Mouse (Mus musculus): Measurements from ENCODE around the gene Mea1. TPM values are rescaled to one million over a fixed set of nuclear protein-coding genes. Genes with fewer than 3 reads are reported as not detected.

The Mea1 gene
- polyA plus RNA-seq, 1 experiment from 2014 or later = 119 TPM

DNA sequence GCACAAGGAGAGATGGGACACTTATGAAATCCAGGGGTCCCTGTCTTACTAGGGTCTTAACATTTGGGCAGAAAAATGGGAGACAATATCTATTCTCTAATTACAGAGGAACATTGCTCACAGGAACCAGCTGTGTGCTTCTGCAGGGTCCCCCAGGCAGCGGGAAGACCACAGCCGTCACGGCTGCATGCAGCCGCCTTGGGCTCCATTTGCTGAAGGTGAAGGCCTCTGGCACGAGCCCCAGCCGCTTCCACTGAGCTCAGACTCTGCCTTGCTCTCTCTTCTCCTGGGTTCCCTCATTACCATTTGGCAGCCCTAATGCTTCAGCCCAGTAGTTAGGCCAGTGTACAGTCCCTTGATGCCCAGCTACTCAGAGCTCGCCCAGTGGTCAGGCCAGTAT is 42.5 kb downstream of the Mea1 start:
- Histone ChIP-seq H3K4me2 (no peak overlapping the region), H3K27ac (ENCODE audit: low read depth, low read length) (no peak overlapping the region), H3K27me3 (replicated peaks; ENCODE audit: control insufficient read depth, insufficient read depth, low read length) (no peaks in the 10 kb centered on the region), H3K4me1 (replicated peaks; ENCODE audit: control insufficient read depth, insufficient read depth, low read length) (no peaks in the 10 kb centered on the region; the same call in 1 of the 2 replicates), H3K36me3 (ENCODE audit: control insufficient read depth, insufficient read depth, low read length) (peaks cover 10% of the 10 kb centered on the region), H3K9ac (ENCODE audit: low read depth, low read length) (no peak overlapping the region), H3K9me3 (ENCODE audit: control insufficient read depth, low read length) (no peaks in the 10 kb centered on the region), H3K4me3 (ENCODE audit: low read depth, low read length) (no peak overlapping the region)
- DNase-seq (ENCODE audit: low spot score) = no peak
- ATAC-seq (replicated peaks; ENCODE audit: low FRiP score) = no peak
- 87% methylated on average over 7 of the region's 7 CpGs for WGBS

DNA sequence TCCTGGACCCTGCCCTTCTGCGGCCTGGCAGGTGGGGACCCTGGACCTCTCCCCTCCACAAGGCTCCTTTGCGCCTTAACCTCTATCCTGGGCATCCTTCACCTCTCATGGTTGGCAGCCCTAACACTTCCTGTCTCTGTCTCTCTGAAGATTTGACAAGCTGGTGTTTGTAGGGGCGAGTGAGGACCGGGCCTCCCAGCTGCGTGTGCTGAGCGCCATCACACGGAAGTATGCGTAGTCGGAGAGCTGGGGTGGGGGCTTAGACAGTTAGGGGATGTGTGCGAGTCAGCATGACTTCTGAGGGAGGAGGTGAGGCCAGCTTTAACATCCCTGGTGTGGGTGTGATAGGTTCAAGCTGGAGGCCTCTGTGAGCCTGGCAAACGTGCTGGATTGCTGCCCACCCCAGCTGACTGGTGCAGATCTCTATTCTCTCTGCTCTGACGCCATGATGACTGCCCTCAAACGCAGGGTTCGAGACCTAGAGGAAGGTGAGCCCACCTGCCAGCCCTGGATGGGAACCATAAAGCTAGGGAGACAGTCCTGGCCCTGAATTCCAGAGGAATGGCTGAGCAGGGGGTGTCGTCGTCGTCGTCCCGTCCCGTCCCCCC is 46.0 kb downstream of the Mea1 start:
- H3K4me2 ChIP-seq = no peak overlapping the region
- no peaks in the 10 kb centered on the region for H3K9me3 ChIP-seq (ENCODE audit: control insufficient read depth, low read length)
- no peak overlapping the region for H3K27ac ChIP-seq (ENCODE audit: low read depth, low read length)
- H3K27me3 ChIP-seq (replicated peaks; ENCODE audit: control insufficient read depth, insufficient read depth, low read length) = peaks cover 12% of the 10 kb centered on the region
- no peak for ATAC-seq (replicated peaks; ENCODE audit: low FRiP score)
- H3K4me3 ChIP-seq (ENCODE audit: low read depth, low read length) = no peak overlapping the region
- H3K9ac ChIP-seq (ENCODE audit: low read depth, low read length) = no peak overlapping the region
- H3K4me1 ChIP-seq (replicated peaks; ENCODE audit: control insufficient read depth, insufficient read depth, low read length) = no peaks in the 10 kb centered on the region; the same call in 1 of the 2 replicates
- 81% methylated on average over 20 of the region's 20 CpGs for WGBS
- no peak for DNase-seq (ENCODE audit: low spot score)
- peaks cover 3% of the 10 kb centered on the region; the same call in 1 of the 2 replicates for H3K36me3 ChIP-seq (ENCODE audit: control insufficient read depth, insufficient read depth, low read length)

DNA sequence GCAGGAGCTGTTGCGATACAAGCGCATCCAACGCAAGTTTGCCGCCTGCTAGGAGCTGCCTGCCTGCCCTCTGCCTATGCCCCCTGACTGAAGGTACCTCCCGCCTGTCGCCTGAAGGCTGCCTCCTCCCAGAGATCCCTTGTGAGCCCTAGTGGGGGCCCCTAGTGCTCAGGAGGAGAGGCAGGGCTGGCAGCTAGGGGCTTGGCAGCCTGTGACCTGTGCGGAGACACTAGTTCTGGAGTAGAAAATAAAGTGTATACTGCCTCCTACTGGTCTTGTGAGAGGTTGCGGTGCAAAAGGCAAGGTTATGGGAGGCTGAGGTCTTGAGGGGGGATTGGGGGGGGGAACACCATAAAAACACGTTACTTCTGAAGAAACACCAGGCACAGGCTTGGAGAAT is 46.7 kb downstream of the Mea1 start:
- no peak overlapping the region for H3K9ac ChIP-seq (ENCODE audit: low read depth, low read length)
- H3K27me3 ChIP-seq (replicated peaks; ENCODE audit: control insufficient read depth, insufficient read depth, low read length) = peaks cover 13% of the 10 kb centered on the region
- H3K9me3 ChIP-seq (ENCODE audit: control insufficient read depth, low read length) = no peaks in the 10 kb centered on the region
- peak; percentile 34 for DNase-seq (ENCODE audit: low spot score)
- peaks cover 3% of the 10 kb centered on the region; the same call in 1 of the 2 replicates for H3K36me3 ChIP-seq (ENCODE audit: control insufficient read depth, insufficient read depth, low read length)
- no peak overlapping the region; the same call in 1 of the 2 replicates for H3K27ac ChIP-seq (ENCODE audit: low read depth, low read length)
- 65% methylated on average over 9 of the region's 9 CpGs for WGBS
- no peaks in the 10 kb centered on the region; the same call in 1 of the 2 replicates for H3K4me1 ChIP-seq (replicated peaks; ENCODE audit: control insufficient read depth, insufficient read depth, low read length)
- no peak overlapping the region for H3K4me2 ChIP-seq
- ATAC-seq (replicated peaks; ENCODE audit: low FRiP score) = peak; percentile 37; the same call in 1 of the 2 replicates
- no peak overlapping the region for H3K4me3 ChIP-seq (ENCODE audit: low read depth, low read length)

DNA sequence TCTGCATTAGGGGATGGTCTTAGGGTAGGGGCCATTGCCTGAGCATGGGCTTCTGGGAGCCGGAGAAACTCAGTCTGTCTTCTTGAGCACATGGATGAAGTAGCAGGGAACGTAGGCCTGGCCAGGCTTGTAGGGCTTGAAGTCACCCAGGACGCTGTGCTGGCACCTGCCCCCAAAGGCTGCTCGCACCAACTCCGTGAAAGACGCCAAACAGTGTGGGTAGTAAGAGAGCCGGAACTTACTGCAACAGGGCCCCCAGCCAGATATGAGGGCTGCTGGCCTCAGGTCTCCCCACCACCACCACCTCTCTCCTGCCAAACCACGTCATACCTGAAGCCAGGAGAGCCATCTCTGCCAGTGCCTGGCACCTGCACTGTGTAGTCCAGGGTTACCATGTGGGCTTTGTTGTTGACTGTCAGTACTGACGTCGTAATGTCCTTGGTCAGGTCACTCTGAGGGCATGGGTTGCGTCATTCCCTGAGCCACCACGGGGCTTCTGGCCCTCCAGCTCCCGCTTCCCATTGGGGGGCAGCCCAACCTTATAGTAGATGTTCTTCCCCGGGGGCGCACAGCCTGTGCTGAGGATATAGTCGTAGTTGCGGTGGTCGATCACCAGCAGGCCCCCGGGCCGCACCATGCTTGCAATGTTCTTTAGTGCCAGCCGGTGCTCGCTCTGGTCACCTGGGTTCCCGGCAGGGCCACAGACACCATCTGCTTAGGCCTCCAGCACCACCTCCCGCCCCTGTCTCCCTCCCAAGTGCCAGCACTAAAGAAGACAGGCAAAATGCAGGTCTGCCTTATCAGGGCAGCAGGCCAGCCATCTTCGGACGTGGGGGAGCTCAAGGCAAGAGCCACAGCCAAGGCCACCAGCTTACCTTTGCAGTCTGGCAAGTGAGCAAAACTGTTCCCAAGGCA is 47.4 kb downstream of the Mea1 start:
- H3K36me3 ChIP-seq (ENCODE audit: control insufficient read depth, insufficient read depth, low read length) = peaks cover 3% of the 10 kb centered on the region; the same call in 1 of the 2 replicates
- DNase-seq (ENCODE audit: low spot score) = no peak
- 85% methylated on average over 26 of the region's 26 CpGs for WGBS

DNA sequence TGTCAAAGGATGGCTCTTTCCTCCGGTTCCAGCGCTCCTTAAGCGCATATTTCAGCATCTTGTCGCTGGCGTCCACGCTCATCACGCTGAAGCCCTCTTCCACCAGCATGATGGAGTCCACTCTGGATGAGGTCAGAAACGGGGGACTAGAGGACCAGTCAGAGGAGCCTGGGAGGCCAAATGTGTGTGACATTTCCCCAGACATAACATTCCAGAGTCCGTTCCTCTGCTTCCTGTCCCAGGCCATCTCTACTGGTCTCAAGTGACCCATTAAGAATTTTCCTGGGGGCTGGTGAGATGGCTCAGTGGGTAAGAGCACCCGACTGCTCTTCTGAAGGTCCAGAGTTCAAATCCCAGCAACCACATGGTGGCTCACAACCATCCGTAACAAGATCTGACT is 48.7 kb downstream of the Mea1 start:
- no peak overlapping the region for H3K4me2 ChIP-seq
- peaks cover 13% of the 10 kb centered on the region for H3K27me3 ChIP-seq (replicated peaks; ENCODE audit: control insufficient read depth, insufficient read depth, low read length)
- no peaks in the 10 kb centered on the region for H3K9me3 ChIP-seq (ENCODE audit: control insufficient read depth, low read length)
- no peak for DNase-seq (ENCODE audit: low spot score)
- no peak overlapping the region for H3K9ac ChIP-seq (ENCODE audit: low read depth, low read length)
- no peaks in the 10 kb centered on the region for H3K36me3 ChIP-seq (ENCODE audit: control insufficient read depth, insufficient read depth, low read length)
- no peak overlapping the region for H3K4me3 ChIP-seq (ENCODE audit: low read depth, low read length)
- WGBS = 91% methylated on average over 11 of the region's 11 CpGs
- no peaks in the 10 kb centered on the region; the same call in 1 of the 2 replicates for H3K4me1 ChIP-seq (replicated peaks; ENCODE audit: control insufficient read depth, insufficient read depth, low read length)
- ATAC-seq (replicated peaks; ENCODE audit: low FRiP score) = no peak
- no peak overlapping the region for H3K27ac ChIP-seq (ENCODE audit: low read depth, low read length)

More for the DNA sequence above, 47.4 kb downstream of the Mea1 start:
- Histone ChIP-seq H3K9ac (ENCODE audit: low read depth, low read length) (no peak overlapping the region), H3K4me3 (ENCODE audit: low read depth, low read length) (no peak overlapping the region), H3K9me3 (ENCODE audit: control insufficient read depth, low read length) (no peaks in the 10 kb centered on the region), H3K4me1 (replicated peaks; ENCODE audit: control insufficient read depth, insufficient read depth, low read length) (no peaks in the 10 kb centered on the region; the same call in 1 of the 2 replicates), H3K27ac (ENCODE audit: low read depth, low read length) (no peak overlapping the region), H3K4me2 (no peak overlapping the region), H3K27me3 (replicated peaks; ENCODE audit: control insufficient read depth, insufficient read depth, low read length) (peaks cover 13% of the 10 kb centered on the region)
- no peak for ATAC-seq (replicated peaks; ENCODE audit: low FRiP score)

DNA sequence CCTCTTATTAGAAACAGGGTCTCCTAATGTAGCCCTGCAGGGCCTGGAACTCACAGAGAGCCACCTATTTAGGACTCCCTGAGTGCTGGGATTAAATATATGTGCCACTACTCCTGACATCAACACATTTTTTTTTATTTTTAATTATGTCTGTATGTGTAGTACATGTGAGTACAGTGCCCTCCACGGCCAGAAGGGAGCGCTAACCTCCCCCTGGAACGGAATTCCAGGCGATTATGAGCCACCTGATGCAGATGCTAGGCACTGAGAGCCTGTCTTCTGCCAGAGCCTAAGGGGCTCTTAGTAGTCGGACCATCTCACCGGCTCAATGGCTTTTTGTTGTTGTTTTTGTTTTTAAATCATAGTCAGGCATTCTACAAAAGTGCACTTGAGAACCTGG is 49.4 kb downstream of the Mea1 start:
- no peak overlapping the region for H3K4me3 ChIP-seq (ENCODE audit: low read depth, low read length)
- peaks cover 13% of the 10 kb centered on the region for H3K27me3 ChIP-seq (replicated peaks; ENCODE audit: control insufficient read depth, insufficient read depth, low read length)
- 33% methylated on average over 6 of the region's 6 CpGs for WGBS
- H3K4me1 ChIP-seq (replicated peaks; ENCODE audit: control insufficient read depth, insufficient read depth, low read length) = no peaks in the 10 kb centered on the region; the same call in 1 of the 2 replicates
- H3K9ac ChIP-seq (ENCODE audit: low read depth, low read length) = no peak overlapping the region
- DNase-seq (ENCODE audit: low spot score) (no peak), ATAC-seq (replicated peaks; ENCODE audit: low FRiP score) (no peak)
- no peaks in the 10 kb centered on the region for H3K36me3 ChIP-seq (ENCODE audit: control insufficient read depth, insufficient read depth, low read length)
- H3K9me3 ChIP-seq (ENCODE audit: control insufficient read depth, low read length) = no peaks in the 10 kb centered on the region
- H3K27ac ChIP-seq (ENCODE audit: low read depth, low read length) = no peak overlapping the region
- no peak overlapping the region for H3K4me2 ChIP-seq

DNA sequence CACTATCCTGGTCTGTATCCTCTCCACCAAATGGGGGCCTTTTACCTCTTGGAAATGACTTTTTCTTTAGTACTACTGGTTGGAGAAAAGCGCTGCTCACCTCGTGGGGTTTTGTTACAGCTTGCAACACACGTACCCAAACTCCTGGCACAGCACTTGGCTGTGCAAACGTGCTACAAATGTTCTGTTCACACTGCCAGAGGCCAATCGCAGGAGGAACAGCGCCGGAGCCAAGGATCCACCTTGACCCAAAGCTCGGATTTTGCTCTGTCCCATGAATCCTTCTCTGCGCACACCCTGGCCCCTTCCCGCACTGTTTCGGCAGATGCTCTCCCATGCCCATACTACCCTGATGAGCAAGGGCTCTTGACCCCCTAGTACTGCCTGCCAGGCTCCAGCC is 49.9 kb downstream of the Mea1 start:
- H3K4me3 ChIP-seq (ENCODE audit: low read depth, low read length) = no peak overlapping the region
- 39% methylated on average over 11 of the region's 11 CpGs for WGBS
- peak overlapping the region; percentile 42 for H3K4me2 ChIP-seq
- H3K4me1 ChIP-seq (replicated peaks; ENCODE audit: control insufficient read depth, insufficient read depth, low read length) = no peaks in the 10 kb centered on the region; the same call in 1 of the 2 replicates
- no peak overlapping the region for H3K9ac ChIP-seq (ENCODE audit: low read depth, low read length)
- no peaks in the 10 kb centered on the region for H3K9me3 ChIP-seq (ENCODE audit: control insufficient read depth, low read length)
- no peaks in the 10 kb centered on the region for H3K36me3 ChIP-seq (ENCODE audit: control insufficient read depth, insufficient read depth, low read length)
- peaks cover 13% of the 10 kb centered on the region for H3K27me3 ChIP-seq (replicated peaks; ENCODE audit: control insufficient read depth, insufficient read depth, low read length)
- H3K27ac ChIP-seq (ENCODE audit: low read depth, low read length) = no peak overlapping the region
- DNase-seq (ENCODE audit: low spot score) (peak; percentile 36), ATAC-seq (replicated peaks; ENCODE audit: low FRiP score) (no peak)

DNA sequence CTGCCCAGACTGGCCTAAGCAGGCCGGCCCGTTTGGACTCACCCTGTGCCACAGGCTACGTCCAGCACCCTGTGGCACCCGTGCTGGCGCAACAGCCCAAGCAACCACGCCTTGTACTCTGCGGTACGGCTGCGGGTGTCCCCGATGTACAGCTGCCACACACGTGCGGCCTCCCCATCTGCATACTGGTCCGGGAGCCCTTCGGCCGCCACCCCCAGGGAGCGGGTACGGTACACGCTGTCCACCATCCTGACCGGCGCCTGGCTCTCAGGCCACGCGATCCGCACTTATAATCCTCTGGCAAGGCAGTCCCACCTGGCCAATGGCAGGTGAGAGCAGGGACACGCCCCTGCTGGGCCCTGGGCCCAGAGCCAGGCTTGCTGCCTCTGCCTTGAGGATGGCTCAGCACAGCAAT is 50.3 kb downstream of the Mea1 start, which contains the start of gene Gnmt:
Gene Gnmt, minus strand, starts transcription at position 265 of the 415 bp plus-strand sequence.
- Histone ChIP-seq H3K27ac (ENCODE audit: low read depth, low read length) (no peak within 1 kb of the TSS), H3K9ac (ENCODE audit: low read depth, low read length) (no peak within 1 kb of the TSS), H3K36me3 (ENCODE audit: control insufficient read depth, insufficient read depth, low read length) (no peaks in the 10 kb centered on the region), H3K9me3 (ENCODE audit: control insufficient read depth, low read length) (no peaks in the 10 kb centered on the region), H3K27me3 (replicated peaks; ENCODE audit: control insufficient read depth, insufficient read depth, low read length) (peaks cover 13% of the 10 kb centered on the region), H3K4me3 (ENCODE audit: low read depth, low read length) (no peak within 1 kb of the TSS), H3K4me2 (peak within 1 kb of the TSS; percentile 42), H3K4me1 (replicated peaks; ENCODE audit: control insufficient read depth, insufficient read depth, low read length) (no peaks in the 10 kb centered on the region; the same call in 1 of the 2 replicates)
- no peak; the same call in 1 of the 2 replicates for ATAC-seq (replicated peaks; ENCODE audit: low FRiP score)
- DNase-seq (ENCODE audit: low spot score) = peak; percentile 33
- 20% methylated on average over 24 of the region's 24 CpGs for WGBS
